Mouse (Mus musculus): ENCODE results near the gene Cntnap2. TPM values are rescaled to one million over a fixed set of nuclear protein-coding genes. Genes with fewer than 3 reads are reported as not detected.

Cntnap2 gene
- polyA plus RNA-seq, 1 experiment from 2014 or later = 2.5 TPM

GRCm38 (mm10) chr6:45700287-45700686 lies 641.1 kb downstream of the Cntnap2 start:
- ATAC-seq (replicated peaks; ENCODE audit: low FRiP score) = no peak

GRCm38 (mm10) chr6:45791612-45792011 lies 732.5 kb downstream of the Cntnap2 start:
- Histone ChIP-seq H3K4me2 (no peak overlapping the region), H3K4me3 (replicated peaks) (no peak overlapping the region), H3K9ac (no peak overlapping the region), H3K36me3 (no peaks in the 10 kb centered on the region), H3K27ac (no peak overlapping the region), H3K27me3 (no peaks in the 10 kb centered on the region), H3K4me1 (no peaks in the 10 kb centered on the region), H3K9me3 (replicated peaks) (no peaks in the 10 kb centered on the region)
- ATAC-seq (replicated peaks; ENCODE audit: low FRiP score) = no peak

More at GRCm38 (mm10) chr6:45700287-45700686, 641.1 kb downstream of the Cntnap2 start:
- Histone ChIP-seq H3K9me3 (replicated peaks) (no peaks in the 10 kb centered on the region), H3K4me3 (replicated peaks) (no peak overlapping the region), H3K36me3 (no peaks in the 10 kb centered on the region), H3K4me2 (no peak overlapping the region), H3K27ac (no peak overlapping the region), H3K9ac (no peak overlapping the region), H3K4me1 (no peaks in the 10 kb centered on the region), H3K27me3 (no peaks in the 10 kb centered on the region)

- 76% methylated on average over 4 of the region's 4 CpGs for WGBS
- no peak overlapping the region for H3K4me3 ChIP-seq (replicated peaks)
These were observed 782.6 kb downstream of the Cntnap2 start for GRCm38 (mm10) chr6:45841626-45842341.

GRCm38 (mm10) chr6:45843736-45844135 lies 784.6 kb downstream of the Cntnap2 start:
- 41% methylated on average over 1 of the region's 1 CpGs for WGBS
- H3K27ac ChIP-seq = no peak overlapping the region
- H3K27me3 ChIP-seq = no peaks in the 10 kb centered on the region
- H3K9me3 ChIP-seq (replicated peaks) = no peaks in the 10 kb centered on the region
- H3K4me1 ChIP-seq = no peaks in the 10 kb centered on the region
- H3K4me3 ChIP-seq (replicated peaks) = no peak overlapping the region
- ATAC-seq (replicated peaks; ENCODE audit: low FRiP score) = no peak
- no peak overlapping the region for H3K4me2 ChIP-seq
- H3K36me3 ChIP-seq = no peaks in the 10 kb centered on the region
- H3K9ac ChIP-seq = no peak overlapping the region

More at GRCm38 (mm10) chr6:45841626-45842341, 782.6 kb downstream of the Cntnap2 start:
- Histone ChIP-seq H3K36me3 (no peaks in the 10 kb centered on the region), H3K9me3 (replicated peaks) (no peaks in the 10 kb centered on the region), H3K9ac (no peak overlapping the region), H3K27me3 (no peaks in the 10 kb centered on the region), H3K27ac (no peak overlapping the region), H3K4me1 (no peaks in the 10 kb centered on the region), H3K4me2 (no peak overlapping the region)
- no peak for ATAC-seq (replicated peaks; ENCODE audit: low FRiP score)

GRCm38 (mm10) chr6:45871409-45871992 lies 812.3 kb downstream of the Cntnap2 start:
- Histone ChIP-seq H3K4me1 (no peaks in the 10 kb centered on the region), H3K27ac (no peak overlapping the region), H3K4me2 (no peak overlapping the region), H3K27me3 (no peaks in the 10 kb centered on the region), H3K9me3 (replicated peaks) (no peaks in the 10 kb centered on the region), H3K36me3 (no peaks in the 10 kb centered on the region), H3K9ac (no peak overlapping the region), H3K4me3 (replicated peaks) (no peak overlapping the region)
- WGBS = 49% methylated on average over 3 of the region's 3 CpGs
- no peak for ATAC-seq (replicated peaks; ENCODE audit: low FRiP score)

- no peak for ATAC-seq (replicated peaks; ENCODE audit: low FRiP score)
- no peak overlapping the region for H3K27ac ChIP-seq
- 84% methylated on average over 1 of the region's 1 CpGs for WGBS
These were observed 826.3 kb downstream of the Cntnap2 start for GRCm38 (mm10) chr6:45885486-45885885.

GRCm38 (mm10) chr6:45887901-45888300 lies 828.7 kb downstream of the Cntnap2 start:
- no peak overlapping the region for H3K27ac ChIP-seq
- H3K4me3 ChIP-seq (replicated peaks) = no peak overlapping the region
- ATAC-seq (replicated peaks; ENCODE audit: low FRiP score) = no peak
- no peaks in the 10 kb centered on the region for H3K9me3 ChIP-seq (replicated peaks)
- no peaks in the 10 kb centered on the region for H3K27me3 ChIP-seq
- WGBS = 34% methylated on average over 3 of the region's 3 CpGs
- no peaks in the 10 kb centered on the region for H3K36me3 ChIP-seq
- no peak overlapping the region for H3K9ac ChIP-seq
- H3K4me1 ChIP-seq = no peaks in the 10 kb centered on the region
- no peak overlapping the region for H3K4me2 ChIP-seq

More at GRCm38 (mm10) chr6:45885486-45885885, 826.3 kb downstream of the Cntnap2 start:
- Histone ChIP-seq H3K9ac (no peak overlapping the region), H3K4me2 (no peak overlapping the region), H3K4me1 (no peaks in the 10 kb centered on the region), H3K27me3 (no peaks in the 10 kb centered on the region), H3K9me3 (replicated peaks) (no peaks in the 10 kb centered on the region), H3K4me3 (replicated peaks) (no peak overlapping the region), H3K36me3 (no peaks in the 10 kb centered on the region)

- WGBS = 89% methylated on average over 3 of the region's 3 CpGs
- H3K27ac ChIP-seq = no peak overlapping the region
- no peaks in the 10 kb centered on the region for H3K4me1 ChIP-seq
- no peak for ATAC-seq (replicated peaks; ENCODE audit: low FRiP score)
- H3K27me3 ChIP-seq = no peaks in the 10 kb centered on the region
- no peak overlapping the region for H3K9ac ChIP-seq
- H3K4me3 ChIP-seq (replicated peaks) = no peak overlapping the region
- no peaks in the 10 kb centered on the region for H3K36me3 ChIP-seq
- H3K9me3 ChIP-seq (replicated peaks) = no peaks in the 10 kb centered on the region
- H3K4me2 ChIP-seq = no peak overlapping the region
These were observed 879.1 kb downstream of the Cntnap2 start for GRCm38 (mm10) chr6:45938263-45938662.

- H3K27me3 ChIP-seq = no peaks in the 10 kb centered on the region
- H3K4me2 ChIP-seq = no peak overlapping the region
- H3K4me1 ChIP-seq = no peaks in the 10 kb centered on the region
- no peaks in the 10 kb centered on the region for H3K9me3 ChIP-seq (replicated peaks)
- H3K27ac ChIP-seq = no peak overlapping the region
- no peak overlapping the region for H3K4me3 ChIP-seq (replicated peaks)
- H3K36me3 ChIP-seq = no peaks in the 10 kb centered on the region
- ATAC-seq (replicated peaks; ENCODE audit: low FRiP score) = no peak
- WGBS = 63% methylated on average over 1 of the region's 1 CpGs
- no peak overlapping the region for H3K9ac ChIP-seq
These were observed 879.6 kb downstream of the Cntnap2 start for GRCm38 (mm10) chr6:45938775-45939174.

- WGBS = 79% methylated on average over 3 of the region's 3 CpGs
- ATAC-seq (replicated peaks; ENCODE audit: low FRiP score) = no peak
- no peaks in the 10 kb centered on the region for H3K27me3 ChIP-seq
These were observed 886.2 kb downstream of the Cntnap2 start for GRCm38 (mm10) chr6:45945144-45945985.

GRCm38 (mm10) chr6:45954773-45955172 lies 895.6 kb downstream of the Cntnap2 start:
- H3K4me3 ChIP-seq (replicated peaks) = no peak overlapping the region
- no peaks in the 10 kb centered on the region for H3K27me3 ChIP-seq
- no peaks in the 10 kb centered on the region for H3K9me3 ChIP-seq (replicated peaks)
- H3K36me3 ChIP-seq = no peaks in the 10 kb centered on the region
- H3K9ac ChIP-seq = no peak overlapping the region
- H3K27ac ChIP-seq = no peak overlapping the region
- H3K4me1 ChIP-seq = no peaks in the 10 kb centered on the region
- no peak overlapping the region for H3K4me2 ChIP-seq
- ATAC-seq (replicated peaks; ENCODE audit: low FRiP score) = no peak

More at GRCm38 (mm10) chr6:45945144-45945985, 886.2 kb downstream of the Cntnap2 start:
- no peak overlapping the region for H3K4me3 ChIP-seq (replicated peaks)
- no peak overlapping the region for H3K4me2 ChIP-seq
- H3K36me3 ChIP-seq = no peaks in the 10 kb centered on the region
- H3K4me1 ChIP-seq = no peaks in the 10 kb centered on the region
- no peaks in the 10 kb centered on the region for H3K9me3 ChIP-seq (replicated peaks)
- no peak overlapping the region for H3K9ac ChIP-seq
- no peak overlapping the region for H3K27ac ChIP-seq

- no peak overlapping the region for H3K9ac ChIP-seq
- WGBS = 90% methylated on average over 1 of the region's 1 CpGs
- no peak overlapping the region for H3K4me3 ChIP-seq (replicated peaks)
- no peaks in the 10 kb centered on the region for H3K9me3 ChIP-seq (replicated peaks)
- no peaks in the 10 kb centered on the region for H3K36me3 ChIP-seq
- no peaks in the 10 kb centered on the region for H3K4me1 ChIP-seq
- no peak overlapping the region for H3K4me2 ChIP-seq
- H3K27me3 ChIP-seq = no peaks in the 10 kb centered on the region
- ATAC-seq (replicated peaks; ENCODE audit: low FRiP score) = no peak
- H3K27ac ChIP-seq = no peak overlapping the region
These were observed 905.3 kb downstream of the Cntnap2 start for GRCm38 (mm10) chr6:45964494-45964893.

All from kidney, embryonic 15.5 days (tissue).